Mouse (Mus musculus) frontal cortex, postnatal 10 days (tissue): ENCODE data around the gene Chst5.
A peak's percentile ranks its signal among the peaks of the same experiment; 100 is the strongest.
"Not testable (repeated sequence)": the region's sequence is repeated elsewhere in the genome, so short reads cannot be mapped to it uniquely, and the experiment has no call there.

Experiments used
- DNase-seq, 2 experiments: peaks; one replicate each; pipeline ENCODE4 v3.0.0; 2022; ENCODE audit warnings: low spot score in 2 of 2, mixed read lengths in 1 of 2

Gene Chst5

GRCm38 (mm10) chr8:111875758-111876157 is 34.5 kb downstream of the Chst5 start:
- DNase-seq: no peak

DNA sequence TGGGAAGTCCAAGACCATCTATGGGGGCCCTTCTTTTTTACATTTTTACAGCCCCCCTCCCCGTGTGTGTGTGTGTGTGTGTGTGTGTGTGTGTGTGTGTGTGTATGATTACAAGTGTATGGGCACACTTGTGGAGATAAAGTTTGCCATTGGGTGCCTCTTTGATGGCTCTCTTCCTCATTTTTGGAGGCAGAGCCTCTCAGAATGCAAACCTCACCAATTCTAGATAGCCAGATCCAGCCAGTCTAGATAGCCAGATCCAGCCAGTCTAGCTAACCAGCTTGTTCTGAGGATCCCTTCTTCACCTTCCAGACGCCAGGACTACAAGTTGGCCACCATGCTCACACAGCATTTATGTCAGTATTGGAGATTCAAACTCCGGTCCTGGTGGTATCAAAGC is 39.0 kb downstream of the Chst5 start:
- DNase-seq: no peak

- no peak for DNase-seq
Observed at GRCm38 (mm10) chr8:111870379-111870778, 39.9 kb downstream of the Chst5 start.

- no peak for DNase-seq
Observed at GRCm38 (mm10) chr8:111868664-111869063, 41.6 kb downstream of the Chst5 start.

DNA sequence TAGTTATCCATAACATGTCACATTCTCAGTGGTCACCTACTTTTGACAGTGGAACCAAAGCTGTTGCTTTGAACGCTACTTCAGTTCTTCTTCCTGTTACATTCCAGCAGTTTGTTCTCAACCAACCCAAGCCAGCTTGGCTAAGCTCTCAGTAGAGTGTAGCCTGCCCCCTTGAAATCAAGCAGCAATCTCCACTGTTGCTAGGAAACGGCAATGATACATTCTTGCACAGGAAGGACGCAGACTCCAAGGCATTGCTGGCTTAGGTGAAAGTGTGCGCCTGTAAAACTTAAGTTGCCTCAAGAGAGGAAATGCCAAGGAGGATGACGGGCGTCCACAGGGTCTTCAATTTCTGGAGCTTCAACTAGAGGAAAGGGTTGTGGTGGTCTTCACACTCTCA is 44.4 kb downstream of the Chst5 start:
- no peak for DNase-seq

- no peak for DNase-seq
Observed at GRCm38 (mm10) chr8:111865130-111865852, 45.0 kb downstream of the Chst5 start.

- no peak for DNase-seq
Observed at GRCm38 (mm10) chr8:111864648-111865047, 45.6 kb downstream of the Chst5 start.

DNA sequence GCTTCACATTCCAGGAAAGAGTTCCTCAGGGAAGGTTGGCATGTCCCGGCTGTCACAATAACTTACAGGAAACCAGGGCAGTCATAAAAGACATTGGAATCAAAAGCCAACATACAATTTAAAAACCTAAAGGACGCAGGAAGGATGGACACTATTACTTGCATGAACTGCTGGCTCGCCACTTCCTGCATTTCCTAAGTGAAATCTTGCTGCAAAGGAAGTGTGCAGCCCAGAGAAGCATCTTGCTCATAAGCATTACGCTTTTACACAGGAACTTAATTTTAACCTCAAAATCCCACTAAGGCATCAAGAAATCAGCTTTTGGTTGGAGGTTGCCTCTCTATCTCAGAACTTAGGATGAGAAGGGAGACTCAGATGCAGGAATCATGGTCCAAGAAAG is 47.0 kb downstream of the Chst5 start:
- no peak for DNase-seq

DNA sequence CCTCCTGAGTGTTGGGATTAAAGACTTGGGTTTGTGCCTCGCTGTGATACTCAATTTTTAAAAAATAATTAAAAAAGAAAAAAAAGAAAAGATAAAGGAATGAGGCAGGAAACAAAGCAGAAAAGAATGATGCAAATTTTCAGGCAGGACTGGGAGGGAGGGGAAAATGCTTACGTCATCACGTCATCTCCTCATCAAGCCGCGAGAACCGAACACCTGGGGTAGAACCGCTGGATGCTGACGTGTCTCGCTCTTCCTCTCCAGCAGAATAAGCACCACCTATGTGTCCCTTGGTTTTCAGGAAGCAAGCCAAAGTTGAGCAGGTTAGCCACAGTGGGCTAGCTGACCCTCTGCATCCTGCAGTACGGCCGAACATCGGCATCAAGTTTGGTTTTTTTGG is 54.3 kb downstream of the Chst5 start:
- no peak for DNase-seq

- DNase-seq: peak; percentile 94 to 96
Observed at GRCm38 (mm10) chr8:111853861-111854501, 56.3 kb downstream of the Chst5 start, which contains the start of gene Cfdp1. Gene Cfdp1 (minus strand): TSS chr8:111854291.

DNA sequence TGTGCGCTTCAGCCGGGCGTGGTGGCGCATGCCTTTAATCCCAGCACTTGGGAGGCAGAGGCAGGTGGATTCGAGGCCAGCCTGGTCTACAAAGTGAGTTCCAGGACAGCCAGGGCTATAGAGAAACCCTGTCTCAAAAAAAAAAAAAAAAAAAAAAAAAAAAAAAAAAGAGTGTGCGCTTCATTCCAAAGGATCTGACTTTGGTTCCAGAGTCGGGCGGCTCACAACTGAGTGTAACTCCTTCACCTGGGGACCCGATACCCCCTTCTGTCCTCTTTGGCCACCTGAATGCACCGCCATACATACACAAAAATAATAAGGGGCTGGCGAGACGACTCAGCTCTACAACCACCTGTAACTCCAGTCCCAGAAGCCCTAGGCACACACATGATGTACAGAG is 57.0 kb downstream of the Chst5 start:
- not testable (repeated sequence) for DNase-seq

GRCm38 (mm10) chr8:111846746-111847145 is 63.5 kb downstream of the Chst5 start:
- no peak for DNase-seq
